Comparison of ENCODE assay signal across 15 mouse cellular contexts in the genomic region with DNA sequence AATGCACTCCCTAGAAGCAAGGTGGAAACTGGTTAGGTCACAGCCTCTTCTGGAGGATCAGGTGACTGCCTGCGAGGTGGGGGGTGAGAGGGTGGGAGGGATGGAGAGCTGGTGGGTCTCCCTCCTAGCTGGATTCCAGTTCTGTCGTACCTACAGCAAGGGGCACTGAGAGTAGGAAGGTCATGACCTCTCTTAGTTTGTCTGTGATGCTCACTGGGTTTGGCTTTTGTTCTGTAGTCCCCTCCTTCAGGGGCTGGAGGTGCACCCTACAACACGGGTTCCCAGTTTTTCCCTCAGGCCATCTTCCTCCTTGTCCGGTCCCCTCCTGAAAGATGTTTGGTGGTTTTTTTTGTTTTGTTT. TPM values are rescaled to one million over a fixed set of nuclear protein-coding genes. Genes with fewer than 3 reads are reported as not detected.
A peak's percentile ranks its signal among the peaks of the same experiment; 100 is the strongest.
DNase-seq lines count a peak whose midpoint lies in the region; ATAC-seq lines count a peak whose summit lies in the region.
"Had no signal": no experiment of that assay in that cellular context is flagged by ENCODE, and none has a peak within 500 bp of the region (broad histone marks: within the 10 kb centered on the region; RNA-seq: fewer than 3 reads in every experiment).

No protein-coding gene starts in this region.

- H3K4me2 ChIP-seq in kidney, embryonic 14.5 days (replicated peaks; ENCODE audit: low read depth, low read length): no peak overlapping the region
- peak overlapping the region; percentile 76; the same call in 1 of the 2 replicates for H3K4me2 ChIP-seq in hindbrain, embryonic 15.5 days
- H3K4me2 ChIP-seq in liver, embryonic 11.5 days: no peak overlapping the region

- 35% methylated on average over 4 of the region's 4 CpGs for WGBS in kidney, embryonic 14.5 days
- WGBS in hindbrain, embryonic 15.5 days: 27% methylated on average over 4 of the region's 4 CpGs
- WGBS in liver, embryonic 11.5 days: 52% methylated on average over 4 of the region's 4 CpGs

- peak overlapping the region; percentile 18; the same call in 1 of the 2 replicates for H3K9ac ChIP-seq in kidney, embryonic 14.5 days (ENCODE audit: low read depth, low read length)
- H3K9ac ChIP-seq in hindbrain, embryonic 15.5 days: no peak overlapping the region
- H3K9ac ChIP-seq in liver, embryonic 11.5 days (ENCODE audit: low read depth, low read length): no peak overlapping the region
- H3K9ac ChIP-seq: limb, embryonic 12.5 days; liver, postnatal 0 days had no signal

- H3K27me3 ChIP-seq in kidney, embryonic 14.5 days (ENCODE audit: control insufficient read depth, insufficient read depth, low read length): no peaks in the 10 kb centered on the region
- H3K27me3 ChIP-seq in hindbrain, embryonic 15.5 days: no peaks in the 10 kb centered on the region
- H3K27me3 ChIP-seq in liver, embryonic 11.5 days (replicated peaks; ENCODE audit: control insufficient read depth, insufficient read depth, low read length): no peaks in the 10 kb centered on the region
- H3K27me3 ChIP-seq: limb, embryonic 12.5 days had no signal

- no peak overlapping the region for H3K27ac ChIP-seq in kidney, embryonic 14.5 days (ENCODE audit: low read depth, low read length)
- peak overlapping the region; percentile 98 for H3K27ac ChIP-seq in hindbrain, embryonic 15.5 days (replicated peaks)
- H3K27ac ChIP-seq in liver, embryonic 11.5 days (ENCODE audit: low read depth, low read length): no peak overlapping the region
- H3K27ac ChIP-seq: limb, embryonic 12.5 days had no signal

- peak; percentile 89 for DNase-seq in heart, adult 11 months
- DNase-seq in heart, postnatal 36 days: no peak
- DNase-seq in kidney, adult 9 months: no peak
- DNase-seq in R1 (ENCODE audit: low read depth, low spot score): peak; percentile 71
- DNase-seq in liver, embryonic 11.5 days (ENCODE audit: low spot score): no peak
- no peak for DNase-seq in yolk sac, embryonic 10.5 days (ENCODE audit: low spot score)
- DNase-seq: cerebellum, adult 11-12 months; kidney, postnatal 25 days; liver, postnatal 0 days; lung, postnatal 4 days had no signal

- peaks cover 5% of the 10 kb centered on the region; the same call in 1 of the 2 replicates for H3K9me3 ChIP-seq in kidney, embryonic 14.5 days (ENCODE audit: control insufficient read depth, low read length)
- no peaks in the 10 kb centered on the region for H3K9me3 ChIP-seq in hindbrain, embryonic 15.5 days
- no peaks in the 10 kb centered on the region; the same call in 1 of the 2 replicates for H3K9me3 ChIP-seq in liver, embryonic 11.5 days (ENCODE audit: control insufficient read depth, low read length)

- no peak for ATAC-seq in kidney, embryonic 14.5 days (ENCODE audit: low FRiP score, low TSS enrichment)
- ATAC-seq in hindbrain, embryonic 15.5 days (ENCODE audit: low FRiP score, low read depth): no peak
- no peak for ATAC-seq in liver, embryonic 11.5 days (replicated peaks; ENCODE audit: low FRiP score)
- ATAC-seq: intestine, postnatal 0 days; liver, postnatal 0 days had no signal

- intact Hi-C loops in heart, postnatal 36 days (cut with DNase I): loop anchor here (2.0 to 5.0 kb wide), 4 partner anchors 43 to 204 kb away; a partner anchor contains a TSS

- peaks cover 10% of the 10 kb centered on the region; the same call in 1 of the 2 replicates for H3K36me3 ChIP-seq in kidney, embryonic 14.5 days (ENCODE audit: control insufficient read depth, insufficient read depth, low read length)
- H3K36me3 ChIP-seq in hindbrain, embryonic 15.5 days: no peaks in the 10 kb centered on the region
- H3K36me3 ChIP-seq in liver, embryonic 11.5 days (ENCODE audit: control insufficient read depth, insufficient read depth, low read length): peaks cover 3% of the 10 kb centered on the region; the same call in 1 of the 2 replicates

- peaks cover 23% of the 10 kb centered on the region for H3K4me1 ChIP-seq in kidney, embryonic 14.5 days (ENCODE audit: control insufficient read depth, insufficient read depth, low read length)
- H3K4me1 ChIP-seq in hindbrain, embryonic 15.5 days (replicated peaks): peaks cover 32% of the 10 kb centered on the region
- peaks cover 13% of the 10 kb centered on the region for H3K4me1 ChIP-seq in liver, embryonic 11.5 days (replicated peaks; ENCODE audit: control insufficient read depth, insufficient read depth, low read length)

- no peak overlapping the region for H3K4me3 ChIP-seq in kidney, embryonic 14.5 days (ENCODE audit: low read length)
- H3K4me3 ChIP-seq in hindbrain, embryonic 15.5 days: no peak overlapping the region
- H3K4me3 ChIP-seq in liver, embryonic 11.5 days (ENCODE audit: low read depth, low read length): no peak overlapping the region
- H3K4me3 ChIP-seq: erythroblast, embryonic 14.5 days had no signal

RNA-seq across cellular contexts. Expression of a gene that starts 1.7 kb away (rescaled TPM):
- over 10,000 TPM; 11,843 to 11,873 TPM for total RNA-seq in heart, postnatal 36 days (2021)
- 30.3 and 53.2 TPM in 2 replicates for polyA plus RNA-seq in kidney, embryonic 14.5 days (2014; fragmentation: Nextera tagmentation; extraction: Ambion mirVana)
- 54.1 and 55.1 TPM in 2 replicates for polyA plus RNA-seq in hindbrain, embryonic 15.5 days (2015; fragmentation: Nextera tagmentation; extraction: Ambion mirVana)
- polyA plus RNA-seq in liver, embryonic 11.5 days (2014; fragmentation: Nextera tagmentation; extraction: Ambion mirVana): 45.2 and 46.8 TPM in 2 replicates

Comparison
In these comparisons a context has a peak if more than half of its experiments do, and no peak if none do; other contexts are left out.
1. DNase-seq: peak in heart, adult 11 months (single experiment) and R1 (single experiment); none in heart, postnatal 36 days (0 of 2), kidney, adult 9 months (single experiment), liver, embryonic 11.5 days (single experiment) and yolk sac, embryonic 10.5 days (single experiment).